Mouse (Mus musculus) MEL (cell line): Measurements from ENCODE around the gene Ttl.

Experiments
- CHD2 ChIP-seq: IDR thresholded peaks from 2 replicates; pipeline ENCODE4 v1.6.1; 2011; ENCODE audit warnings: low read length, improper control_type of control experiment
- CTCF ChIP-seq, 3 experiments: IDR thresholded peaks in 2 of 3; conservative IDR thresholded peaks in 1 of 3; 2 replicates each; pipeline ENCODE4 v1.5.1; 2011 to 2012; ENCODE audit warnings: low read length in 3 of 3, low read depth in 2 of 3, mild to moderate bottlenecking in 2 of 3, improper control_type of control experiment in 1 of 3, inconsistent platforms in 1 of 3, mixed read lengths in 1 of 3, moderate library complexity in 1 of 3; ENCODE audit not compliant: control insufficient read depth in 1 of 3, insufficient read depth in 1 of 3, poor library complexity in 1 of 3, severe bottlenecking in 1 of 3
- E2F4 ChIP-seq: IDR thresholded peaks from 2 replicates; pipeline ENCODE4 v1.6.1; 2011; ENCODE audit warnings: low read depth, low read length, improper control_type of control experiment, borderline replicate concordance
- ELF1 ChIP-seq: IDR thresholded peaks from 2 replicates; pipeline ENCODE4 v1.6.1; 2014; ENCODE audit warnings: low read depth, mild to moderate bottlenecking, inconsistent platforms, low read length, improper control_type of control experiment, moderate library complexity
- KAT2A ChIP-seq: conservative IDR thresholded peaks from 2 replicates; pipeline ENCODE4 v1.6.1; 2012; ENCODE audit warnings: low read depth, low read length, improper control_type of control experiment, inconsistent platforms
- MAFK ChIP-seq: IDR thresholded peaks from 2 replicates; pipeline ENCODE4 v1.6.1; 2011; ENCODE audit warnings: low read depth, mild to moderate bottlenecking, low read length, improper control_type of control experiment, borderline replicate concordance
- MYC ChIP-seq: IDR thresholded peaks from 2 replicates; pipeline ENCODE4 v1.6.1; 2011; ENCODE audit warnings: low read depth, mild to moderate bottlenecking, low read length, improper control_type of control experiment, moderate library complexity
- POLR2A ChIP-seq, 2 experiments: IDR thresholded peaks; 2 replicates each; pipeline ENCODE4 v1.6.1; 2011 to 2012; ENCODE audit warnings: low read length in 2 of 2, mild to moderate bottlenecking in 2 of 2, control low read depth in 1 of 2, improper control_type of control experiment in 1 of 2, low read depth in 1 of 2, moderate library complexity in 1 of 2; ENCODE audit not compliant: control insufficient read depth in 1 of 2, insufficient read depth in 1 of 2, poor library complexity in 1 of 2
- USF1 ChIP-seq: IDR thresholded peaks from 2 replicates; pipeline ENCODE4 v1.6.1; 2014; ENCODE audit warnings: low read depth, mild to moderate bottlenecking, inconsistent platforms, low read length, improper control_type of control experiment, moderate library complexity
- ZC3H11A ChIP-seq: IDR thresholded peaks from 2 replicates; pipeline ENCODE4 v1.6.1; 2012; ENCODE audit warnings: low read depth, mild to moderate bottlenecking, inconsistent platforms, low read length, improper control_type of control experiment
- ZKSCAN1 ChIP-seq: IDR thresholded peaks from 2 replicates; pipeline ENCODE4 v1.6.1; 2012; ENCODE audit warnings: low read depth, mild to moderate bottlenecking, inconsistent platforms, low read length, improper control_type of control experiment, moderate library complexity

- TF ChIP-seq MYC (no peak), CHD2 (no peak), E2F4 (no peak), KAT2A (no peak), POLR2A (IDR thresholded peaks at IDR 0.05; ENCODE audit: control insufficient read depth in 1 of 2, insufficient read depth in 1 of 2, low read depth in 1 of 2, low read length in 2 of 2, poor library complexity in 1 of 2) (no peak), CTCF (IDR thresholded peaks at IDR 0.05 in 2 of 3, conservative IDR thresholded peaks at IDR 0.05 in 1 of 3; ENCODE audit: control insufficient read depth in 1 of 3, insufficient read depth in 1 of 3, low read depth in 2 of 3, low read length in 3 of 3, poor library complexity in 1 of 3, severe bottlenecking in 1 of 3) (no peak), ZC3H11A (no peak), ELF1 (no peak), MAFK (no peak), ZKSCAN1 (no peak), USF1 (no peak)
Observed at GRCm38 (mm10) chr2:129118061-129118460, 52.3 kb downstream of the Ttl start.
